In the genomic region with DNA sequence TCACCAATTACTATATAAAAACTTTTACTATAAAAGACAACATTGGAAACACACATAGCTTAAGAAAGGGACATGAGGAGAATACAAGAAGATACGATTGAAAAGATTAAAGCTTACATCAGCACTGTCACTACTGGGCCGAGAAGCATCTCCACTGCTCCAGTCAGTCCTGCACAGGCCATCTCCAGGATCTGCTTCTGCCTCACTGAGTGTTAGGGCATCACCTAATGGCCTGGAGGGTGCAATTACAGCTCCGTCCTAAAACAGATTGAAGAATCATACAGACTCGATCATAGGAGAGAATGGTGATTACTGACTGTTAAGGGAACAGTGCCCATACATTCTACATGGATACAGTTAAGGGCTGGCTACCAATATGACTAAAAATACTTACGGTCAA, we compare ENCODE assay signal across 14 mouse cellular contexts.
A peak's percentile ranks its signal among the peaks of the same experiment; 100 is the strongest.
DNase-seq lines count a peak whose midpoint lies in the region; ATAC-seq and TF ChIP-seq lines count a peak whose summit lies in the region.
"Had no signal": no experiment of that assay in that cellular context is flagged by ENCODE, and none has a peak within 500 bp of the region (broad histone marks: within the 10 kb centered on the region; RNA-seq: fewer than 3 reads in every experiment).

No protein-coding gene starts in this region.

- no peak for DNase-seq in forebrain, postnatal 0 days
- no peak for DNase-seq in forebrain, embryonic 14.5 days (ENCODE audit: low spot score)
- DNase-seq in left cerebral cortex, adult 2 months (ENCODE audit: extremely low spot score in 1 of 2, low spot score in 2 of 2): no peak
- DNase-seq in left cerebral cortex, postnatal 36 days (ENCODE audit: low spot score in 2 of 2): no peak
- DNase-seq in A20 (ENCODE audit: low read depth, low spot score) (peak; percentile 7), adipocyte (ENCODE audit: low spot score) (peak; percentile 38)
- no peak for DNase-seq in right cerebral cortex, postnatal 10 days (ENCODE audit: low spot score in 2 of 2)
- DNase-seq in right cerebral cortex, postnatal 25 days: no peak
- DNase-seq: cerebellum, adult 11-12 months; kidney, adult 9 months; lung, postnatal 10 days; right cerebral cortex, postnatal 14 days had no signal

- ATAC-seq in forebrain, postnatal 0 days: no peak
- no peak for ATAC-seq in forebrain, embryonic 14.5 days
- ATAC-seq: midbrain, embryonic 16.5 days had no signal

- intact Hi-C loops in left cerebral cortex, adult 2 months (cut with DNase I): no loop called here
- intact Hi-C loops in left cerebral cortex, postnatal 36 days (cut with DNase I): no loop called here

- TF ChIP-seq CTCF in forebrain, postnatal 0 days (IDR thresholded peaks at IDR 0.05; ENCODE audit: low read depth): peak; percentile 45
- peak; percentile 22 for TF ChIP-seq CTCF in left cerebral cortex, adult 2 months (IDR thresholded peaks at IDR 0.05)

- H3K27me3 ChIP-seq in forebrain, postnatal 0 days (ENCODE audit: insufficient read depth, low read length): no peaks in the 10 kb centered on the region
- H3K27me3 ChIP-seq in forebrain, embryonic 14.5 days (replicated peaks; ENCODE audit: control insufficient read depth, insufficient read depth, low read length): no peaks in the 10 kb centered on the region

- H3K9me3 ChIP-seq in forebrain, postnatal 0 days (ENCODE audit: low read length): no peaks in the 10 kb centered on the region
- no peaks in the 10 kb centered on the region for H3K9me3 ChIP-seq in forebrain, embryonic 14.5 days (replicated peaks; ENCODE audit: control insufficient read depth, low read length)

- no peak overlapping the region for H3K4me2 ChIP-seq in forebrain, postnatal 0 days (ENCODE audit: low read depth)
- no peak overlapping the region for H3K4me2 ChIP-seq in forebrain, embryonic 14.5 days (ENCODE audit: low read length)

- H3K4me1 ChIP-seq in forebrain, postnatal 0 days (ENCODE audit: insufficient read depth): no peaks in the 10 kb centered on the region
- no peaks in the 10 kb centered on the region for H3K4me1 ChIP-seq in forebrain, embryonic 14.5 days (ENCODE audit: control insufficient read depth, insufficient read depth, low read length)

- H3K27ac ChIP-seq in forebrain, postnatal 0 days (ENCODE audit: low read depth, low read length): no peak overlapping the region
- H3K27ac ChIP-seq in forebrain, embryonic 14.5 days (ENCODE audit: low read depth, low read length): no peak overlapping the region
- H3K27ac ChIP-seq in left cerebral cortex, adult 2 months: no peak overlapping the region

- WGBS in forebrain, postnatal 0 days: 90% methylated on average over 5 of the region's 5 CpGs
- 90% methylated on average over 5 of the region's 5 CpGs for WGBS in forebrain, embryonic 14.5 days

- H3K9ac ChIP-seq in forebrain, postnatal 0 days: no peak overlapping the region
- no peak overlapping the region for H3K9ac ChIP-seq in forebrain, embryonic 14.5 days (ENCODE audit: low read length)

- peaks cover 46% of the 10 kb centered on the region for H3K36me3 ChIP-seq in forebrain, postnatal 0 days (ENCODE audit: insufficient read depth)
- H3K36me3 ChIP-seq in forebrain, embryonic 14.5 days (ENCODE audit: control insufficient read depth, insufficient read depth, low read length): peaks cover 36% of the 10 kb centered on the region

- no peak overlapping the region for H3K4me3 ChIP-seq in forebrain, postnatal 0 days (ENCODE audit: low read depth, low read length)
- H3K4me3 ChIP-seq in forebrain, embryonic 14.5 days (ENCODE audit: low read depth, low read length): no peak overlapping the region
- no peak overlapping the region for H3K4me3 ChIP-seq in left cerebral cortex, adult 2 months
- H3K4me3 ChIP-seq: erythroblast, embryonic 14.5 days had no signal

Comparison
In these comparisons a context has a peak if more than half of its experiments do, and no peak if none do; other contexts are left out.
1. DNase-seq: peak in A20 (single experiment) and adipocyte (single experiment); none in forebrain, postnatal 0 days (single experiment), forebrain, embryonic 14.5 days (single experiment), left cerebral cortex, adult 2 months (0 of 2), left cerebral cortex, postnatal 36 days (0 of 2), right cerebral cortex, postnatal 10 days (0 of 2) and right cerebral cortex, postnatal 25 days (single experiment).